Mouse (Mus musculus) hindbrain, embryonic 15.5 days (tissue): Measurements from ENCODE around the gene Gm36028. TPM values are rescaled to one million over a fixed set of nuclear protein-coding genes. Genes with fewer than 3 reads are reported as not detected.

Experiments used
- ATAC-seq: fragments of 200-750 bp; cut with Nextera tagmentation; 2 replicates; pipeline ENCODE4 v1.8.0; 2017; ENCODE audit warnings: low read depth, moderate number of reproducible peaks, moderate TSS enrichment; ENCODE audit not compliant: low FRiP score
- H3K27ac ChIP-seq: fragments of 300-500 bp; sonication (generic); replicated peaks from 2 replicates; pipeline ENCODE4 v1.5.1; 2015; ENCODE audit warnings: mild to moderate bottlenecking, inconsistent platforms
- H3K27me3 ChIP-seq: fragments of 300-500 bp; sonication (generic); 2 replicates; pipeline ENCODE4 v1.6.1; 2015; ENCODE audit warnings: control low read depth, inconsistent platforms
- H3K36me3 ChIP-seq: fragments of 300-500 bp; sonication (generic); 2 replicates; pipeline ENCODE4 v1.6.1; 2015; ENCODE audit warnings: control low read depth, inconsistent platforms
- H3K4me1 ChIP-seq: fragments of 300-500 bp; sonication (generic); replicated peaks from 2 replicates; pipeline ENCODE4 v1.6.1; 2015; ENCODE audit warnings: control low read depth, inconsistent platforms
- H3K4me2 ChIP-seq: fragments of 300-500 bp; sonication (generic); 2 replicates; pipeline ENCODE4 v1.6.1; 2015; ENCODE audit warnings: moderate library complexity, mild to moderate bottlenecking, inconsistent platforms
- H3K4me3 ChIP-seq: fragments of 300-500 bp; sonication (generic); 2 replicates; pipeline ENCODE4 v1.5.1; 2015; ENCODE audit warnings: mild to moderate bottlenecking, inconsistent platforms
- H3K9ac ChIP-seq: fragments of 300-500 bp; sonication (generic); 2 replicates; pipeline ENCODE4 v1.6.1; 2015; ENCODE audit warnings: inconsistent platforms
- H3K9me3 ChIP-seq: fragments of 300-500 bp; sonication (generic); 2 replicates; pipeline ENCODE4 v1.6.1; 2016; ENCODE audit warnings: control low read depth, inconsistent platforms
- WGBS: fragments of 180-500 bp; shearing (Covaris S2); methylation state at CpG from one replicate; pipeline ENCODE4 v1.1.7; 2015; 5-methylcytosine and 5-hydroxymethylcytosine counted together
- polyA plus RNA-seq: library from polyadenylated mRNA; unstranded; fragments of >200 nt; fragmentation: Nextera tagmentation; extraction: Ambion mirVana; gene quantifications from 2 replicates; pipeline ENCODE4 v1.2.1, GENCODE M21; 2015

The Gm36028 gene
- 0.14 and 0.27 TPM in 2 replicates for polyA plus RNA-seq

DNA sequence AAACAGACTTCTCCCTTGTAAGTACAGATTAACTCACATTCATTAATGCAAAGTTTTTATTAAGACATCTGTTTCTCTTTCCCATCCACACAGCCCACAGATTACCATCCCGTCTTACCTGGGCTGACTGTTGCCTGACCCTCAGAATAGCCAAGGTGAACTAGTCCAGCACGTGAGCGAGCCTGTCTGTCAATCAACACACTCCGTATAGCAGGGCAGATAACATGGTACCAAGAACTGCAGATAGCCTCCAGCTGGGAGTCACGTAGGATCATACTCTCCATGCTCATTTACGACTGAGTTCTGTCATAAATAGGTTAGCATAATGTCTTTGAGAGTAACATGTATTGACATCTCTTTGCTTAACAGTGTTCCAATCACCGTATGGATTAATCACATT lies at the start of gene Gm36028:
Gene Gm36028, minus strand, starts transcription at position 118 of the 400 bp plus-strand sequence.
- no peak for ATAC-seq
- whole genome bisulfite sequencing = 86% methylated on average over 7 of the region's 7 CpGs
- no peak within 1 kb of the TSS for H3K9ac ChIP-seq
- H3K4me2 ChIP-seq = no peak within 1 kb of the TSS
- no peaks in the 10 kb centered on the region for H3K4me1 ChIP-seq
- H3K27ac ChIP-seq = no peak within 1 kb of the TSS
- no peaks in the 10 kb centered on the region for H3K9me3 ChIP-seq
- H3K36me3 ChIP-seq = no peaks in the 10 kb centered on the region
- H3K27me3 ChIP-seq = no peaks in the 10 kb centered on the region
- H3K4me3 ChIP-seq = no peak within 1 kb of the TSS

DNA sequence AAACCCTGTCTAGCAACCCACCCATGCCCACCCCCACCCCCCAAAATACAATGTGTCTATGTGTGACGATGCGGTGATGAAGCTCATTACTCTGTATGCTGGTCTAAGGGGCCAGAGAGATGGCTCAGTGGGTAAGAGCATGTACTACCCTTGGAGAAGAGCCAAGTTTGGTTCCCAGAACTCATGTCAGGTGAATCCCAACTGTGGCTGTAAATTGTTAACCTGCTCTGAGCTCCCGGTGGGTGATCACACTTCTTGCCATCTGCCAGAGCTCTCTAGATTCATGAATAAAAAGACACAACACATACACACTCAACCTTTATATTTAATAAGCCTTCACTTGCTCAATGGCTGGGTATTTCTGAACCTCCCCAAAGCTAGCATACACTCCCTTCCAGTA lies 45.5 kb upstream of the Gm36028 start:
- Histone ChIP-seq H3K4me1 (no peaks in the 10 kb centered on the region), H3K9ac (no peak overlapping the region), H3K4me3 (no peak overlapping the region), H3K27me3 (no peaks in the 10 kb centered on the region), H3K9me3 (no peaks in the 10 kb centered on the region), H3K27ac (no peak overlapping the region), H3K36me3 (no peaks in the 10 kb centered on the region), H3K4me2 (no peak overlapping the region)
- WGBS = 85% methylated on average over 3 of the region's 3 CpGs
- no peak for ATAC-seq

DNA sequence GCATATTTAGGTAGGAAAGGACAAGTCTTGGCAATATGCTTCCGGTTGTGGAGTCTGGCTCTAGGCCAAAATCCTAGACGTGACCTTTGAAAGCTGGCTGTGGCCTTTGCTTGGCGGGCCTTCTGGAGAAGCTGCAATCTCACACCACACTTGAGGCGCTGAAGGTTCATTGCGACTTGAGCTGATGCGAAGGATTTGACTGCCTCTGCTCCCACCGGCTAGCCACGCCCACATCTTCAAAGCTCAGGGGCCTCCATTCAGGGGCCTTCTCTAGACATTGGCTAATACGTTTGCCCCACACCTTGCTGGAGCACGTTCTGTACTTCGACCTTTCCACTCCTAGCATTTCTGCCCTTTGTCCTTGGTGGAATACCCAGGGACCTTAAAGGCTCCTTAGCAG lies 40.4 kb upstream of the Gm36028 start:
- H3K9ac ChIP-seq = no peak overlapping the region
- no peaks in the 10 kb centered on the region for H3K9me3 ChIP-seq
- WGBS = 62% methylated on average over 11 of the region's 11 CpGs
- H3K36me3 ChIP-seq = no peaks in the 10 kb centered on the region
- ATAC-seq = no peak
- no peaks in the 10 kb centered on the region for H3K27me3 ChIP-seq
- no peak overlapping the region for H3K27ac ChIP-seq
- no peaks in the 10 kb centered on the region for H3K4me1 ChIP-seq
- H3K4me2 ChIP-seq = no peak overlapping the region
- H3K4me3 ChIP-seq = no peak overlapping the region

DNA sequence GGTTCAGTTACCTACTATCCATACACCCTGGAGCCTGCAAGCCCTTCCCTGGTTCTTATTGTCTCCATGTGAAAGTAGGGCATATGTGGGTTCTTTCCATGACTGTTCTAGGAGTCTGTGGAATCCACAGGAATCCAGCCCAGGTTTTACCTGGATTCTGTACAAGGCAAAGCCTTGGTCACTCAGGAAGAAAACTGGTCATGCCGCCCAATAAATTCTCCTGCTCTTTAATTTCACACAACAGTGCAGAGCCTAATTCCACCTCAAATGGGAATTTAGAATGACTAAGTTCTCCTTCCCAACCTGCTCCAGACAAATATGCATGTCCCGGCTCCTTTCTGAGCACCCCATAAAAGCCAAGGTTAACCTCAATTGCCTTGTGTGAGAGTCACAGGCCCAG lies 38.4 kb upstream of the Gm36028 start:
- Histone ChIP-seq H3K27me3 (no peaks in the 10 kb centered on the region), H3K27ac (no peak overlapping the region), H3K9ac (no peak overlapping the region), H3K4me2 (no peak overlapping the region), H3K36me3 (no peaks in the 10 kb centered on the region), H3K4me1 (no peaks in the 10 kb centered on the region), H3K9me3 (no peaks in the 10 kb centered on the region), H3K4me3 (no peak overlapping the region)
- ATAC-seq = no peak
- 46% methylated on average over 2 of the region's 2 CpGs for WGBS

DNA sequence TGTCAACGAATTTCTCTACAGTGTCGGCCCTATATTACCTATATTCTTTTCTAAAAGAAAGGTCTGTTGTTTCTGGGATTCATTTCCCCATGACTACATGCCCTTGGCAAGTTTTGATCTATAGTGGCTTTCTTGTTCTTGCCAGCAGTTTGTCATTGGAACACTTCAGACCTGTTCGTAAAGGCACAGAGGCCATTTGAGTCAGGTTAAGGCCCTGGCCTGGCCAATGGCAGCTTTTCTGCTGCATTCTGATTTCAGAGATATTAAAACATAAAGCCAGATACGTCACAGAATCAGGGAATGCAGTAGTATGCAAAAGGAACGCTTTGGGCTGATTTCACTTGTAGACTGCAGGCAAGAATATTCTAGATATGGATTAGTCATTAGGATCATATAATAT lies 37.8 kb upstream of the Gm36028 start:
- Histone ChIP-seq H3K9ac (no peak overlapping the region), H3K4me3 (no peak overlapping the region), H3K4me1 (no peaks in the 10 kb centered on the region), H3K4me2 (no peak overlapping the region), H3K27me3 (no peaks in the 10 kb centered on the region), H3K36me3 (no peaks in the 10 kb centered on the region), H3K9me3 (no peaks in the 10 kb centered on the region), H3K27ac (no peak overlapping the region)
- no peak for ATAC-seq
- 85% methylated on average over 5 of the region's 5 CpGs for WGBS

DNA sequence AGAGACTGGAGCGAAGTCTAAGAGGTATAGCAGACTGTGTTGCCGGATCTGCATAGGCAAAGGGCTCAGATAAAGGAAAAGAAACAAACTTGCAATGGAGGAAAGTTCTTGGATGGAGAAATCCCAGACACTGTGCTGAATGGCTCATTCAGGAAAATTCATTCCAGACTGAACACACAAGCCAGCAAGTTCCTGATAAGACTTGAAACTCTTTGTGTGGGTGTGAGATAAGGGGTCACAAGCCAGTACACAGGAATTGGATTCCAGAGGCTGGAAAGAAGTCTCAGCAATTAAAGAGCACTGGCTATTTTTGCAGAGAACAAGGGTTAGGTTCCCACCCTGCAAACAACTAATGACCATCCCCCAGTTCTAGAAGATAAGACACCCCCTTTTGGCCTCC lies 33.0 kb upstream of the Gm36028 start:
- Histone ChIP-seq H3K9ac (no peak overlapping the region), H3K9me3 (no peaks in the 10 kb centered on the region), H3K27ac (no peak overlapping the region), H3K4me3 (no peak overlapping the region), H3K4me1 (no peaks in the 10 kb centered on the region), H3K4me2 (no peak overlapping the region), H3K36me3 (no peaks in the 10 kb centered on the region), H3K27me3 (no peaks in the 10 kb centered on the region)
- WGBS = 91% methylated on average over 2 of the region's 2 CpGs
- no peak for ATAC-seq

DNA sequence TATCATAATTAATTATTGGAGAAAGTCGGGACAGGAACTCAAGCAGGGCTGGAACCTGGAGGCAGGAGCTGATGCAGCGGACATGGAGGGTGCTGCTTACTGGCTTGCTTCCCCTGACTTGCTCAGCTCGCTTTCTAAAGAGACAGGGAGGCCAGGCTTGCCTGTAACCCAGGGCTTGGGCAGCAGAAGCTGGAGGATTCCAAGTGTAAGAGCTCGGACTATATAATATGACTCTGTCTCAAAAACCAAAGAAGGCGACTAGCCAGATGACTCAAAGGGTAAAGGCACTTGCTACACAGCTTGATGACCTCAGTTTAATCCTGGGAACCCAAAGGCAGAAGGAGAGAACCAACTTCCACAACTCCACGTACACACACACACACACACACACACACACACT lies 32.4 kb upstream of the Gm36028 start:
- Histone ChIP-seq H3K9ac (no peak overlapping the region), H3K27me3 (no peaks in the 10 kb centered on the region), H3K4me1 (no peaks in the 10 kb centered on the region), H3K36me3 (no peaks in the 10 kb centered on the region), H3K9me3 (no peaks in the 10 kb centered on the region), H3K4me3 (no peak overlapping the region), H3K4me2 (no peak overlapping the region), H3K27ac (no peak overlapping the region)
- ATAC-seq = no peak
- WGBS = 63% methylated on average over 6 of the region's 6 CpGs

DNA sequence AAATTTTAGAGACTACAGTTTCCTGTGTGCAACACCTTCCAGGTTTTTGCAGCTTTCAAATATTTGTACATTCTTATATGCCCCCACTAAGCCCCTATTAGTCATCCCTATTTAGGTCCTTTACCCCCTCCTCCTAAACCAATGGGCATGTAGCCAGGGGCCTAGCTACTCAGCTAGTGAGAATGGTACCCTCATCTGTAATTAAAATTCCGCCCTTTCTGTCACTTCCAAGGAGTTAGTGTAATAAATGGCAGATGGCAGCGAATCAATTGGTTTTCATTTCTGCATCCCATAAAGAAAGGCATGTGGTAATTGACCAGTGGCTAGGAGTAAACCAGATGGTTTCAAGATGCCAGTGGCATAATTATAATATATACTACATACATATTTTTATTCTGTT lies 31.7 kb upstream of the Gm36028 start:
- Histone ChIP-seq H3K27me3 (no peaks in the 10 kb centered on the region), H3K9me3 (no peaks in the 10 kb centered on the region), H3K27ac (no peak overlapping the region; the same call in 1 of the 2 replicates), H3K4me1 (no peaks in the 10 kb centered on the region), H3K36me3 (no peaks in the 10 kb centered on the region), H3K4me3 (no peak overlapping the region), H3K9ac (no peak overlapping the region), H3K4me2 (no peak overlapping the region)
- no peak for ATAC-seq
- WGBS = 28% methylated on average over 2 of the region's 2 CpGs

DNA sequence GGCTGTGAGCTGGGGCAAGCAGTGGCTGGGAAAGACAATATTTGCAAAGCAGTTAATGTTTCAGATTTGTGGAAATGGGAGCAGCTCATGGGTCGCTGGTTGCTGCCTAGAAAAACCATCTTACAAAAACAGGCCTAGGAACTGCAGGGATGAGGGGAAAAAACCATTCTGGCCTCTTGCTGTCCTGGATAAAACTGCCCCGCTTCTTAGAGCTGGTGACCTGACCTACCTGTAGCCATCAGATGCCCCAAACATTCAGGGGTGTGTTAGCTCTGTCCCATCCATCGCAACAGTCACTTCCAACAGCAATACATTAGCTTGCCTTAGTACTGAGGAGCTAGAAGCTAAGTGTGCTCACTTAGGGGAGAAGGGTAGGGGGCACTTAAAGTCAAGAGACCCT lies 28.0 kb upstream of the Gm36028 start:
- no peaks in the 10 kb centered on the region for H3K27me3 ChIP-seq
- H3K9me3 ChIP-seq = no peaks in the 10 kb centered on the region
- no peak overlapping the region for H3K4me2 ChIP-seq
- no peaks in the 10 kb centered on the region for H3K4me1 ChIP-seq
- WGBS = 91% methylated on average over 3 of the region's 3 CpGs
- peaks cover 3% of the 10 kb centered on the region; the same call in 1 of the 2 replicates for H3K36me3 ChIP-seq
- no peak for ATAC-seq
- H3K27ac ChIP-seq = no peak overlapping the region
- no peak overlapping the region for H3K9ac ChIP-seq
- no peak overlapping the region for H3K4me3 ChIP-seq

DNA sequence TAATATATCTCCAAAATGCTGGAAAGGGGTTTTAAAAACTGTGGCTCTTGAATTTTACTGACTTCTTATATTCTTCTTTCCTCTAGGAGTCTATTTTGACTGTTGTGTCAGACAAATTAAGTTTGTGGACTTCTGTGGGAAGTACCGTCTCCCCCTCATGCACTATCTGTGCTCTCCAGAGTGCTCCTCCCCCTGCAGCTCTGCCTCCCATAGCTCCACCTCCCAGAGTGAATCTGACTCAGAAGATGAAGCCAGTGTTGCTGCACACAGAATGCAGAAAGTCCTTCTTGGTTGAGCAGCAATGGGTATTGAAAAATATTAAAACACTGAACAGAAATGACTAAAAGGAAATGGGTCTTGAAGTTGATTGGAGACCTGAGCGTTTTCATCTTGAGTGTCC lies 20.2 kb upstream of the Gm36028 start:
- Histone ChIP-seq H3K27ac (no peak overlapping the region), H3K9ac (no peak overlapping the region), H3K4me2 (no peak overlapping the region), H3K36me3 (peaks cover 56% of the 10 kb centered on the region), H3K9me3 (no peaks in the 10 kb centered on the region), H3K27me3 (no peaks in the 10 kb centered on the region), H3K4me3 (no peak overlapping the region), H3K4me1 (peaks cover 6% of the 10 kb centered on the region)
- no peak for ATAC-seq
- 91% methylated on average over 2 of the region's 2 CpGs for WGBS

DNA sequence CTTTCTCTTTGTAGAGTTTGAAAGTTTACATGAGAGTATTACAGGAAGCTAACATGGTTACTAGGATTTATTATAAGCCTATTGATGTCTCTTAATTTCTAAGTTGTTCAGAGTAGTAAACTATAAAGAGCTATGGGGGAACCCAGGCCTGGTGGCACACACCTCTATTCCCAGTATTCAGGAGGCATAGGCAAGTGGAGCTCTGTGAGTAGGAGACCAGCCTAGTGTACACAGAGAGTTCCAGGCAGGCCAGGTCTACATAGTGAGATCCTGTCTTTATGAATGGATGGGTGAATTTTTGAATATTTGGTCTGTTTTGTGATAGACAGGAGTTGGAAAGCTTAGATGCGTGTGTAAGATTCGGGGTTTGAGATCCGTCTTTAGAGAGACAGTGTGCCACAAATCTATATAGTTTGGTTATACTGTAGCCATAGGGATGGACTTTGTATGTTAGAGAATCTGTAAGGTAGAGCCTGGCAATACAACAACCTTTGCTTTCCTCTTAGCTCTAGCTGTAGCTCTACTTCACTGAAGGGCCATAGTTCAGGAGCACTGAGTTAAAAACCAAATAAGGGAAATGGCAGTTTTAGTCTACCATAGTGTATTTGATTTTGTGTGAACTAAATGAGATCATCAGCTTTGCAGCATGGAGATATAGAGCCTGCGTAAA lies 18.9 kb upstream of the Gm36028 start:
- no peak for ATAC-seq
- WGBS = 93% methylated on average over 4 of the region's 4 CpGs

DNA sequence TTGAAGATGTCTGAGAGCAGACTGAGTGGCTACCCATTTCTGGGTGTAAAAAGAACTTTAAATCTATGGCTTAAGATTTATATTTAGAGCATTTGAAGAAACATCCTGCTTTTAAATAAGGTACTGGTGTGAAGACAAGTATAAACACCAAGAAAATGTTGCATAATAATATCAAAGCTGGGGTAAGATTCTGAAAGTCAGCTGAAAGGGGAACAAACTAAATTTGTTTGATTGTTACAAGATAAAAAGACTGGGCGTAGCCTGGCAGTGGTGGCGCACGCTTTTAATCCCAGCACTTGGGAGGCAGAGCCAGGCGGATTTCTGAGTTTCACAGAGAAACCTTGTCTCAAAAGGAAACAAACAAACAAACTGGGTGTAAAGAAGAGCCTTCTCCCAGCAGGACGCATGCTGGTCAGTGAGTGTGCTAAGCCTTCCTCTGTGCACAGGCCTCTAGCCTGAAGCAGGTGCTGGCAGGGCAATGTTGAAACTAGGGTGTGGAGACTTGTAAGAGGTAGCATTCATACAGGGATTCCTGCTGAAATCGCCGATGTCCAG lies 18.1 kb upstream of the Gm36028 start:
- H3K4me1 ChIP-seq = peaks cover 14% of the 10 kb centered on the region
- no peaks in the 10 kb centered on the region for H3K27me3 ChIP-seq
- 92% methylated on average over 7 of the region's 7 CpGs for WGBS
- no peak overlapping the region for H3K4me2 ChIP-seq
- H3K9me3 ChIP-seq = no peaks in the 10 kb centered on the region
- H3K36me3 ChIP-seq = peaks cover 53% of the 10 kb centered on the region
- H3K27ac ChIP-seq = no peak overlapping the region
- ATAC-seq = no peak
- no peak overlapping the region for H3K9ac ChIP-seq
- H3K4me3 ChIP-seq = no peak overlapping the region

More for the DNA sequence above, 18.9 kb upstream of the Gm36028 start:
- no peak overlapping the region for H3K4me2 ChIP-seq
- H3K4me3 ChIP-seq = no peak overlapping the region
- no peak overlapping the region for H3K9ac ChIP-seq
- H3K27ac ChIP-seq = no peak overlapping the region
- peaks cover 10% of the 10 kb centered on the region for H3K4me1 ChIP-seq
- H3K27me3 ChIP-seq = no peaks in the 10 kb centered on the region
- H3K9me3 ChIP-seq = no peaks in the 10 kb centered on the region
- peaks cover 56% of the 10 kb centered on the region for H3K36me3 ChIP-seq

DNA sequence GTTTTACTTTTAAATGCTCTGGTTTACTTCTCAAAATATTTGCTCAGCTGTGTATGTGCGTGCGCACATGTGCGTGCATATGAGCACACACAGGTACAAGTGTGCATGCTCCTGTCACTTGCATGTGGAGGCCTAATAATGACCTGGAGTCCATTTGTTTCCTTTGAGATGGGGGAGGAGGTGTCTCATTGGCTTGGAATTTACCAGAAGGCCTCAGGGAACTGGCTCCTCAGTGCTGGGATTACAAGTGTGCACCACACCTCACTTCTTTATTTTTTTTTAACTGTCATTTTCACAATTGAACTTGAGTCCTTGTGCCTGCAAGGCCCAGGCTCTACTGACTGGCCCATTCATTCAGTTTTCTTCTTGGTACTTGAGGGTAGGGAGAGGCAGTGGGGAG lies 16.5 kb upstream of the Gm36028 start:
- no peak overlapping the region for H3K27ac ChIP-seq
- no peak for ATAC-seq
- no peak overlapping the region for H3K9ac ChIP-seq
- H3K36me3 ChIP-seq = peaks cover 37% of the 10 kb centered on the region
- 96% methylated on average over 3 of the region's 3 CpGs for WGBS
- no peaks in the 10 kb centered on the region for H3K27me3 ChIP-seq
- H3K4me1 ChIP-seq = peaks cover 14% of the 10 kb centered on the region
- no peak overlapping the region for H3K4me3 ChIP-seq
- H3K4me2 ChIP-seq = no peak overlapping the region
- H3K9me3 ChIP-seq = no peaks in the 10 kb centered on the region
